Mouse (Mus musculus) liver, adult 2 months (tissue): ENCODE results near the gene Gapdhs.

Source experiments
- CTCF ChIP-seq: fragments of 200-500 bp; IDR thresholded peaks from 2 replicates; pipeline ENCODE4 v1.5.1; 2011; ENCODE audit warnings: low read depth, low read length, control low read depth
- POLR2A ChIP-seq: fragments of 200-500 bp; IDR thresholded peaks from 2 replicates; pipeline ENCODE4 v1.6.1; 2011; ENCODE audit warnings: low read length, control low read depth; ENCODE audit not compliant: insufficient read depth; ENCODE audit errors: extremely low read depth

DNA sequence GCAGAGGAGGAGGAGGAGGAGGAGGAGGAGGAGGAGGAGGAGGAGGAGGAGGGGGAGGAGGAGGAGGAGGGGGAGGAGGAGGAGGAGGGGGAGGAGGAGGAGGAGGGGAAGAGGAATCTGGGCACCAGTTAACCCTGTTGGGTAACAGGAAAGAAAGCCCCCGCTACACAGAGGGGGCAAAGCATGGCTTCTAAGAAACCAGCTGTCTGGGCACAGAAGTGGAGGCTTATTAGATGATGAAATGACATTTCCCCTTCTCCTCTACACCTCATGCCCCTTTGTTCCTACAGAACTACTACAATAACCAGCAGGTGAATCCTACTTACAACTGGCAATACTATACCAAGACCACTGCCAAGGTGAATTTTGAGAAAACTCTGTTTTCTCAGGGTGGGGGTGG lies 34.4 kb upstream of the Gapdhs start:
- TF ChIP-seq CTCF: no peak
- no peak for TF ChIP-seq POLR2A
